Mouse (Mus musculus) erythroid progenitor cell, adult 5-6 weeks (primary cell): ENCODE data around the gene Comtd1. TPM values are rescaled to one million over a fixed set of nuclear protein-coding genes. Genes with fewer than 3 reads are reported as not detected.
A peak's percentile ranks its signal among the peaks of the same experiment; 100 is the strongest.

Experiments used
- ATAC-seq: replicated peaks from 2 replicates; pipeline ENCODE4 v1.8.0; 2016; ENCODE audit warnings: moderate number of reproducible peaks, mild to moderate bottlenecking, moderate TSS enrichment, inconsistent platforms; ENCODE audit not compliant: poor library complexity, low FRiP score, severe bottlenecking
- total RNA-seq, 2 experiments: library from RNA; stranded (forward) in 1 of 2; stranded (reverse) in 1 of 2; fragments of 150-400 nt in 1 of 2; fragments of 186-747, 209-891 nt in 1 of 2; gene quantifications; 2 replicates each; pipeline versions ENCODE4 v1.2.3 to v1.2.4; 2015 to 2017; ENCODE audit warnings: low replicate concordance in 2 of 2

Gene Comtd1
- total RNA-seq, 2 experiments from 2014 or later: 10.0 to 10.9 TPM

- no peak for ATAC-seq
Observed at GRCm38 (mm10) chr14:21841819-21842592, 6.8 kb downstream of the Comtd1 start.

DNA sequence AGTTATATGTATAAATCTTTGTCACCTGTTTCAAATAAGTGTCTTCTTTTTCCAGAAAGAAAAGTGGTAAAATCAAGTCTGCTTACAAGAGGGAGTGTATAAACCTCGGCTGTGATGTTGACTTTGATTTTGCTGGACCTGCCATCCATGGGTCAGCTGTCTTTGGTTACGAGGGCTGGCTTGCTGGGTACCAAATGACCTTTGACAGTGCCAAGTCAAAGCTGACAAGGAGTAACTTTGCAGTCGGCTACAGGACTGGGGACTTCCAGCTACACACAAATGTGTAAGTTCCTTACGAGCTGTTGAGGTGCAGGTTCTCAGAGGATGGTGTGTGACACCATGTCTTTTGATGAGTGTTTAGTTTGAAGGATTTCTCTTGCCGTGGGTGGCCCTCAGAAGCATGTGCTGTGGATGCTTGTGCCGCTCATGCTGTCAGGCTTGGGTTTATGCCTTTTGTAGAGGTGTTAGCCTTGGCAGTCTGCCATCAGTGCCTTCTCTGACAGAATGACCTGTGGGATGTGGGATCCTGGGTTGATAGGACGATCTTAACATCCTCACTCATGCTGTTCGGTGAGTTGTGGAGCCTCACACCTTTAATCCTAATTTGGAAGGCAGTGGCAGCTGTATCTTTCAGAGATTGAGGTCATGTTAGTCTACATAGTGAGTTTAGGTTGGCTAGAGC, 10.3 kb downstream of the Comtd1 start:
- no peak for ATAC-seq

DNA sequence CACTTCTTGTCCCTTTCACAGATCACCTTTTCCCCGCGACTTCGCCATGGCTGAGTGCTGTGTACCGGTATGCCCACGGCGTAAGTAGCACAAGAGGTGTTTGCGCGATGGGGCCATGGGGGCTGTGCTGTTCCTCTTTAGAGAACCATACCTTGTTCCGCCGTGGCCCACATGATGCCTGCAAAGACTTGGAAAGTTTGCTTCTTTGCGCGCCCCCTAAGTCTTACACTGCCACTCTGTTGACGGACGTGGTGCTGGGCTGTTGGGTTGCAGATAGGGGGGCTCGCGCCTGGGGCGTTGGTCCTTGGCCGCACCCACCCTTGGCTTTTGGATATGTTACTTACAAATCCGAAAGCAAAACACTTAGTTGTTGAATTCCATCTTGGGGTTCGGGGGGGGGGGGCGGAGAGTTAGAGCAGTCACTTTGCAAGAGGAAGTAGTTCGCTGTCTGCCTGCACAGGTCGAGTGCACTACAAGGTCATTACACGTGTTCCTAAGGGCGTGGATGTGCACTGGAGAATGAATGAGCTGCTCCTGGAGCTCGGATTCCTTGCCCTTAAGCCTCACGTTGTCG, 16.9 kb downstream of the Comtd1 start:
- ATAC-seq: no peak

DNA sequence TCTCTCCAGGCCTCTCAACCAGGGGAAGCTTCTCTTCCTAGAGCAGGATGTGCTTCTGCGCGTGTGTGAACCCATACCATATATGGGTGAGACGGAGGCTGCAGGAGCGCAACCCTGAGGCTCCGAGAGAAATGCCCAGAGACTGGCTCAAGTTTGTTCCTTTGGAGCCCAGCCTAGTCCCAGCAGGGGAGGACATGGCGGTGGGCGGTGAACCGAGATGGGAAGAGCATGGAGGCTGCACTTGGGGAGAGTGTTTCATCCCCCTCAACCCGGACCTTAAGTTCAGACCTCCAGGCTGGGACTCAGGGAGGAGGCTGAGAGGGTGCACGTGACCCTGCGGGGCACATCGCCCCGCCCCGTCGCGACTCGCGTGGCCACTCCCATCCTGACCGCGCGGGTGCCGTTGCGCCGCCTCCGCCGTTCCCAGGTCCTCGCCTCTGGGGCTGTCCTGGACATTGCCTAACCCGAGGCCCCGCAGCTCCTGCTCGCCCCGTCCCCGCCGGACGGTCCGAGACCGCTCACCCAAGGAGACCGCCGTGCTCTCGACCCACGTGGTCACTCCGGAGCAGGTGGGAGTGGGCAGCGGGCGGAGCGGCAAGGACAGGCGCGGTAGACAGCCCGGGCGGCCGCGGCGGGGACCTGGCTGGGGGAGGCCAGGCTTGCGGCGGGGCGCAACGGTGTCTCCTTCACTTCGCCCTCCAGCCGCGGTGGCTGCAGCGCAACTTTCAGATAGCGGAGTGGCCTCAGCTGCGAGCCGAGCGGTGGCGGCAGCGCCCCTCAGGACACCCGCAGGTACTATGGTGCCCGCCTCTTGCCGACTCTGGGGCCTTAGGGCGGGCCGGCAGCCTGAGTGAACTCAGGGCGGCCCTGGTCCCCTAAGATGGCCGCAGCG, 17.7 kb downstream of the Comtd1 start:
- ATAC-seq: peak; percentile 96

GRCm38 (mm10) chr14:21825786-21826491, 22.8 kb downstream of the Comtd1 start:
- ATAC-seq: no peak

GRCm38 (mm10) chr14:21824938-21825337, 23.8 kb downstream of the Comtd1 start, which contains the start of gene Vdac2:
Gene Vdac2 (plus strand): TSS chr14:21825238.
- no peak for ATAC-seq

DNA sequence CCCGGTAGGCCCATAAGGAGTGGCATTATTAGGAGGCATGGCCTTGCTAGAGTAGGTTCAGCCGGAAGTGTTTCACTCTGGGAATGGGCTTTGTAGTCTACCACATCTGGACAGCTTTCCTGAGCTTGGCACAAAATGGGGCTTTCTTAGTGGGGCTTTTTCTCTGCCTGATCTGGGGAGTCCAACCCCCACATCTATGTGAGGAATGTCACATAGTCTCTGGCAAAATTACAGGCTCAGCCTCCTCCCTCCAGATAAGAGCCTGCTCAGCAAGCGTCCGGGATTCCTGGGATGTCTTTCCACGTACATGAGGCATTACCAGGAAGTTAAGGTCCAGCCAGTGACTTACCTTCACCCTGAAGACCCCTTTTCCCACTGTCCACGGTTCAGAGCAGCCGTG, 24.9 kb downstream of the Comtd1 start:
- no peak for ATAC-seq

- peak; percentile 93 for ATAC-seq
Observed at GRCm38 (mm10) chr14:21822795-21823374, 25.9 kb downstream of the Comtd1 start.

DNA sequence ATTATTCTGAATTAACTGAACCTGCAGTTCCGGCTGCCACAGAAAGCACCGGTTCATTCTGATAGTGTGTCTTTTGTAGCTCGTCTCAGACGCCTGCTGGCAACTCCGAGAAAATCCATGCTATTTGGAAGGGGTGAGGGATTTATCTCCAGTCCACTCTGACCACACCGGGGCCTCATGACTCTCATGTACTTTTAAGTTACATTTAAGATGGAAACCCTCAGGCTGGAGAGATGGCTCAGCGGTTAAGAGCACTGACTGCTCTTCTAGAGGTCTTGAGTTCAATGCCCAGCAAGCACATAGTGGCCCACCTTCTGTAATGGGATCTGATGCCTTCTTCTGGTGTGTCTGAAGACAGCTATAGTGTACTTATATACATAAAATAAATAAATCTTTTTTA, 26.5 kb downstream of the Comtd1 start:
- ATAC-seq: no peak

- ATAC-seq: no peak
Observed at GRCm38 (mm10) chr14:21820880-21821505, 27.8 kb downstream of the Comtd1 start.

DNA sequence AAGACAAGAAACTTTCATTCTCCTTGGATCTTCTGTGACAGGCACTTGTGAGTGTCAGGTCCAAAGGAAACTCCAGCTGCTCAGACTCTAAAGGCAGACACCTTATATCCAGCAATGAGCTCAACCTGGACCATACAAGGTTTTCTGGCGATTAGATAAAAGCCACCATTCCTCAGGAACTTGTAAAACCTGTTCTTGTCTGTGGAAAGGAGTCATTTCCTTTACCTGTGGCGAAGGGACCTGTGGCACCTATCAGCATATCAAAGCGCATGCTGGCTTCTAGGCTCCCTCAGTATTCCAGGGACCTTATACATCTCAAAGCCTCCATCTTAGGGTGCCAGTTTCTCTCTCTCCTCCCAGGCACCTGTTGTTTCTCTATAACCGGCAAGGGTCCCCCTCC, 31.3 kb downstream of the Comtd1 start:
- no peak for ATAC-seq

GRCm38 (mm10) chr14:21816255-21816654, 32.5 kb downstream of the Comtd1 start:
- no peak for ATAC-seq

GRCm38 (mm10) chr14:21814606-21815005, 34.2 kb downstream of the Comtd1 start:
- ATAC-seq: no peak

DNA sequence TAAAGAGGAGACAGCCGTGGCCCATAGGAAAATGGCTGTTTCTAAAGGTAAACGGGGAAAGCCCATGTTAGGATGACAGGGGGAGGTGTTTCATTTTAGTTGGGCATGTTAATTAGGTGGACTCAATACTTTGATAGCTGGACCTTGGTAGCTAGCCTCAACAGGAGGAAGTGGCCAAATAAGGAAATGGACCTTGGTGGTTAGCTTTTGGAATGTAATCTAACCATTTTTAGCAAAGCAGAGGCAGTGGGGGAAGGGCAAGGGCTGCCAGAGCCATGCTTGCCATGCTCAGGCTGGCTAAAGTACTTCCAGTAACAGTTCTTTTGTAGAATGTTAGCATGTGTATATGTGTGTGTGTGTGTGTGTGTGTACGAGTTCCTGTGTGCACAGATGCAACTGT, 34.9 kb downstream of the Comtd1 start:
- ATAC-seq: no peak

GRCm38 (mm10) chr14:21813216-21813615, 35.6 kb downstream of the Comtd1 start:
- ATAC-seq: peak; percentile 55; the same call in 1 of the 2 replicates

DNA sequence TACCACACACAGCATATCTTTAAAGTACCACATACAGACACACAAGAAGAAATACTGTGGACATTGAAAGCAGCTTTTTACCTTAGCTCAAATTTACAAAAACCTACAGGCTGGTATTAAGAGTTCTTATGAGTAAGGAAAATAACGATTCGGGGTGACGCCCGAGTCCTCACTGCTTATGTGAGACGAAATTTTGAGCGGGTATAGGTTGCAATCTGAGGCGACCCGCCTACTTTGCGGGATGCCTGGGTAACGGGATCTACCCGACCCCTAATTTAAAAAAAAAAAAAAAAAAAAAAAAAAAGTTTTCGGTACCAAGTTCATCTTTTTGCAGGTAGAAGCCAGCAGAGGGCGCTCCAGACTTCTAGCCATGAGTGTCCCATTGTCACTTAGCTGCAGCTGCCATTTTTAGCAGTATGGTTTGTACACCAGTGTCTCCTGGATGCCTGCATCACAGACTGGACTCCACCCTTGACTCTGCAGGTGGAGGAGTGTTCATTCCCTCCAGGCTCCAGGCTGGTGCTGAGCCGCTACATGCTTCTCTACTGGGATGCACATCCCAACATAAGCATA, 36.1 kb downstream of the Comtd1 start:
- peak; percentile 85 for ATAC-seq

GRCm38 (mm10) chr14:21811744-21812393, 36.9 kb downstream of the Comtd1 start:
- ATAC-seq: no peak

DNA sequence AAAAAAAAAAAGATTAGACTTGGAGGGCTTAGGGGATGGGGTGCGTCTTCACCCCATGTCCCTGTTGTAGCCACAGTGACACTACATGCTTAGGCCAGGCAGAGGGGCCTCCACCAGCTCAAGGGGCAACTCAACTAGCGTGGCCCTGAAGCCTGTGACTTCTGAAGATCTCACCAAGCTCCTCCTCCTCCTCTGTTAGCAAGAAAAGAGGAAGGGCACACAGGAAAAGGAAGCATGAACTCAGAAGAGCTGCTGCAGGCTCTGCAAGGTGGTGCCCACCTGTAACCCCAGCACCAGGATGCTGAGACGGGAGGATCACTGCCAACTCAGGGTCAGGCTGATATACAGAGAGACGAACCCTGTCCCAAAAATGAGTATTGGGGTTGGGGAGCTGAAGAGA, 37.5 kb downstream of the Comtd1 start:
- no peak for ATAC-seq
